Mouse (Mus musculus): ENCODE results near the gene Rpp25l. TPM values are rescaled to one million over a fixed set of nuclear protein-coding genes. Genes with fewer than 3 reads are reported as not detected.
"Not testable (repeated sequence)": the region's sequence is repeated elsewhere in the genome, so short reads cannot be mapped to it uniquely, and the experiment has no call there.

Gene Rpp25l
- total and polyA plus RNA-seq, 3 experiments = 30.1 to 33.2 (median 32.3) TPM

DNA sequence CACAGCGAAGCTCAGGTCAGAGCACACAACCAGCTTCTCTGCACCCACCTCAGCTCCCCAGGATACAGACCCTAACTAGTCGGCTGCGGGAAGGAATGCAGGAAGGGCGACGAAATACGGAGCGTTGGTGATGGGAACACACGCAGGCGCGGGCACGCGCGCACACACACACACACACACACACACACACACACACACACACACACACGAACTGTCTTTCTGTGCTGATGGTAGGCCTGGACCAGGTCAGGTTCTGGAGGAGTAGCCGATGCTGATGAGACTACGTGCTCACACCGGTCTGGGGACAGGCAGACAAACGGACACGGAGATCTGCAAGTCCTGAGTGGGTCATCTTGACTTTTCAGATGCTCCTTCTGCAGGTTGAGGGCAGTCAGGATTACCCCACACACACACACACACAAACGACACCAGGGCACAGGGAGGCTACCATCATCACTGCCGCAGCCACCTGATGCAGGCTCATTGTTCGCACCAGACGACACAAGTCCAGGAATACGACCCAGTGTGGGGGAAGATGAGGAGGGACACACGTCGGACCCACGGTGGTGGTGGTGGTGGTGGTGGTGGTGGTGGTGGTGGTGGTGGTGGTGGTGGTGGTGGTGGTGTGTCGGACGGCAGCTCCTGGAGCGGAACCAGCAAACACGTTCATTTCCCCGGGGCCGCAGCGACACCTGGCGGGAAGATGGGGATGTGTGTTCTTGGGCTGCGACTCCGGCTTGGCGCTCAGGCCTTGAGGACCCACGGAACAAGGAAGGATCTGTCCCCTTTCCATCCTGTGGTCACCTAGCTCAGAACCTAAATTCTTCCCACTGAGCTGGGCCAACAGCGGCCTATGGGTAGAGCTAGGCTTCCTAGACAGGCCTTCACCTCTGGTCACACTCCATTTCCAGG, 16.1 kb downstream of the Rpp25l start, which contains the start of gene Cntfr:
Cntfr (minus strand) TSS at position 160 of the 912 bp plus-strand sequence.
- H3K4me3 ChIP-seq; H3K27me3 ChIP-seq (ENCODE audit: control insufficient read depth, insufficient read depth, low read length); H3K79me2 ChIP-seq (replicated peaks; ENCODE audit: control insufficient read depth, insufficient read depth, low read length); intact Hi-C loops (cut with DNase I); H3K27ac ChIP-seq; H3K4me1 ChIP-seq (ENCODE audit: control insufficient read depth, insufficient read depth, low read length); H3K9ac ChIP-seq (ENCODE audit: low read depth, low read length); H3K36me3 ChIP-seq (ENCODE audit: control insufficient read depth, insufficient read depth, low read length): not testable (repeated sequence)
- TF ChIP-seq CTCF (IDR thresholded peaks at IDR 0.05) = peak; percentile 68
- peak; percentile 82 to 90 for DNase-seq
- 10% methylated on average over 35 of the region's 40 CpGs for WGBS

- H3K27me3 ChIP-seq (ENCODE audit: control insufficient read depth, insufficient read depth, low read length); intact Hi-C loops (cut with DNase I); H3K4me1 ChIP-seq (ENCODE audit: control insufficient read depth, insufficient read depth, low read length); H3K36me3 ChIP-seq (ENCODE audit: control insufficient read depth, insufficient read depth, low read length); H3K27ac ChIP-seq; H3K4me3 ChIP-seq; H3K9ac ChIP-seq (ENCODE audit: low read depth, low read length); DNase-seq; H3K79me2 ChIP-seq (replicated peaks; ENCODE audit: control insufficient read depth, insufficient read depth, low read length): not testable (repeated sequence)
- WGBS = 22% methylated on average over 14 of the region's 15 CpGs
Observed at GRCm38 (mm10) chr4:41696452-41696851, 16.9 kb downstream of the Rpp25l start.

DNA sequence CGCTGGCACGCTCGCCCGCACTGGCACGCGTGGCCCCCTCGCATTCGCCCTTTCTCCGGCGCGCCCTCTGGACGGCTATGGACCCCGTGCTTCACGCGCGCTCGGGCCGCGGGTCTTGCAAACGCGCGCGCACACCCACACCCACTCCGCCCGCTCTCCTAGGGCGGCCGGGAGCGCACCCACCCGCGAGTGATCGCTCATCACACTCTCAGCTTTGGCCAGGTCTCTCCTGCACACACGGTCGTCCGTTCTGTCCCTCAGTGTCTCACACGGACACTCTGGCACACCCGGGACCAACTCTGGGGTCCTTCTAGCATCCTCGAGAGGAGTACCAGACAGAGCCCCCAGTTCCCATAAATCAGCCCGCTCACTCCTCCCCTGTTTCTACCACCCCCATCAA, 17.5 kb downstream of the Rpp25l start:
- intact Hi-C loops (cut with DNase I); H3K27ac ChIP-seq; H3K9ac ChIP-seq (ENCODE audit: low read depth, low read length); DNase-seq; H3K4me1 ChIP-seq (ENCODE audit: control insufficient read depth, insufficient read depth, low read length); H3K36me3 ChIP-seq (ENCODE audit: control insufficient read depth, insufficient read depth, low read length); H3K4me3 ChIP-seq; H3K27me3 ChIP-seq (ENCODE audit: control insufficient read depth, insufficient read depth, low read length); H3K79me2 ChIP-seq (replicated peaks; ENCODE audit: control insufficient read depth, insufficient read depth, low read length): not testable (repeated sequence)
- WGBS = 12% methylated on average over 17 of the region's 38 CpGs

- H3K27me3 ChIP-seq (ENCODE audit: control insufficient read depth, insufficient read depth, low read length); DNase-seq; H3K79me2 ChIP-seq (replicated peaks; ENCODE audit: control insufficient read depth, insufficient read depth, low read length); H3K36me3 ChIP-seq (ENCODE audit: control insufficient read depth, insufficient read depth, low read length); H3K27ac ChIP-seq; H3K4me1 ChIP-seq (ENCODE audit: control insufficient read depth, insufficient read depth, low read length); H3K9ac ChIP-seq (ENCODE audit: low read depth, low read length); intact Hi-C loops (cut with DNase I); H3K4me3 ChIP-seq: not testable (repeated sequence)
- 31% methylated on average over 4 of the region's 4 CpGs for WGBS
Observed at GRCm38 (mm10) chr4:41693511-41693910, 19.8 kb downstream of the Rpp25l start.

DNA sequence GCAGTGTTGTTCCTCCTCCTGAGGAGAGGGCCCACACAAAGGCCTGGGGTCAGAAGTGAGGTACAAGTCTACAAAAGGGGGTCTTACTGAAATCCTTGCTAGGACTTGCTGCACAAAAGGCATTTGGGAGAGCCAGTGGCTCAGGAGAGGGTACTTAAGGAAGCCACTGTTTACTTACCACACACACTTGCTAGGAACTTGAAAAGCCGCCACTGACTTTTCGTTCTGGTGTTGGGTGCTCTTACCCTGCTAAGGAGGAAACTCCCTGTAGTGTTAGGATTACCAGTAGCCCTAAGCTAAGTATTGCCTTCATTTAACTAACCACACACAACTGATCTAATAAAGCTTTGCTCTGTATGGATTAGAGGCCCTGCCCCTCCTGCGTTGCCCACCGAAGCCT, 23.3 kb downstream of the Rpp25l start:
- H3K4me1 ChIP-seq (ENCODE audit: control insufficient read depth, insufficient read depth, low read length); H3K79me2 ChIP-seq (replicated peaks; ENCODE audit: control insufficient read depth, insufficient read depth, low read length); H3K4me3 ChIP-seq; H3K36me3 ChIP-seq (ENCODE audit: control insufficient read depth, insufficient read depth, low read length); H3K9ac ChIP-seq (ENCODE audit: low read depth, low read length); DNase-seq; H3K27me3 ChIP-seq (ENCODE audit: control insufficient read depth, insufficient read depth, low read length); intact Hi-C loops (cut with DNase I); H3K27ac ChIP-seq: not testable (repeated sequence)
- no CpG with 5 or more reads among the region's 4 CpGs for WGBS

DNA sequence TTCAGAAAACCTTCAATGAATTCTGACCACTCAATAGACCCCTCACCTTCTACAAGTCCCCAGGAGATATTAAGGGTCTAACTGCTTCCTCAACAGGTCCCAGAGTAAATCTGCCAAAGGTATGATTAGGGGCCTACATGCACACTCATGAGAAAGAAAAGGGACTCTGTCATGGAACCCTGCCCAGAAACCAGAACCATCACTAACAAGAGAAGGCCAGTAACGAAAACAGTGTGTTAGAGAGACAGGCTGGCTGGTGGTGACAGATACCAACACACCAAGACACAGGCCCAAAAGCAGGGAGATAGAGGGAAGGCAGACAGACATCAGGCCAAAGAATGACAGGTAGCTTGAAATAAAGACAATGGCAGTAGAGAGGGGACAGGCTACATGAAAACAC, 24.8 kb downstream of the Rpp25l start:
- H3K36me3 ChIP-seq (ENCODE audit: control insufficient read depth, insufficient read depth, low read length); H3K4me3 ChIP-seq; H3K27ac ChIP-seq; H3K4me1 ChIP-seq (ENCODE audit: control insufficient read depth, insufficient read depth, low read length); intact Hi-C loops (cut with DNase I); H3K79me2 ChIP-seq (replicated peaks; ENCODE audit: control insufficient read depth, insufficient read depth, low read length); DNase-seq; H3K27me3 ChIP-seq (ENCODE audit: control insufficient read depth, insufficient read depth, low read length); H3K9ac ChIP-seq (ENCODE audit: low read depth, low read length): not testable (repeated sequence)
- 64% methylated on average over 1 of the region's 1 CpGs for WGBS

DNA sequence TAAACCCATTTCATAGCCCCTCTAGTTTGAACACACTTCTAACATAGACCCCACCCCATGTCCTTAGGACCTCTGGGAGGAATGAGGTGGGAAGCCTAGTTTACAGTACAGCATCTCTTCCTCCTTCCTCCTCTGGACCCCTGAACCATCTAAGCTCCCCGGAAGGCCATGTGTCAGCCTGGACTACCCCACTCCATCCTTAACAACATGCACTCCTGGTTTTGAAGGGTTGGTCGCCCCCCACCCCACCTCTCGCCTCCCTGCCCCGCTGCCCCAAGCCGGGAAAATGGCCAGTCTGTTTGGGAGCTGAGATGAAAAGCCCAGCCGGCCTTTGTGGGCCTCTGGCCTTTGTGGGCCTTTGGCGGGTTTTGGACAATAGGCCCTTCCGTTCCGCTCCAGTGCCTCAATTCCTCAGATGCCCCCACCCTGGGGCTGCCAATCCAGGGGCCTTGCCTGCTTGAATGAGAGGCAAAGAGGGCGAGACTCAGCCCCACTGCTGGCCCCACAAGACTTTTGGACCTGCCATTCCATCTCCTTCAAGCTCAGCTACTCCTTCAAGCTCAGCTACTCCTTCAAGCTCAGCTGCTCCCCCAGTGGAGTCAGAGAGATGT, 27.3 kb downstream of the Rpp25l start:
- DNase-seq; H3K27ac ChIP-seq; H3K79me2 ChIP-seq (replicated peaks; ENCODE audit: control insufficient read depth, insufficient read depth, low read length); H3K4me3 ChIP-seq; intact Hi-C loops (cut with DNase I); H3K4me1 ChIP-seq (ENCODE audit: control insufficient read depth, insufficient read depth, low read length); H3K36me3 ChIP-seq (ENCODE audit: control insufficient read depth, insufficient read depth, low read length); H3K27me3 ChIP-seq (ENCODE audit: control insufficient read depth, insufficient read depth, low read length); H3K9ac ChIP-seq (ENCODE audit: low read depth, low read length): not testable (repeated sequence)
- 71% methylated on average over 9 of the region's 10 CpGs for WGBS

DNA sequence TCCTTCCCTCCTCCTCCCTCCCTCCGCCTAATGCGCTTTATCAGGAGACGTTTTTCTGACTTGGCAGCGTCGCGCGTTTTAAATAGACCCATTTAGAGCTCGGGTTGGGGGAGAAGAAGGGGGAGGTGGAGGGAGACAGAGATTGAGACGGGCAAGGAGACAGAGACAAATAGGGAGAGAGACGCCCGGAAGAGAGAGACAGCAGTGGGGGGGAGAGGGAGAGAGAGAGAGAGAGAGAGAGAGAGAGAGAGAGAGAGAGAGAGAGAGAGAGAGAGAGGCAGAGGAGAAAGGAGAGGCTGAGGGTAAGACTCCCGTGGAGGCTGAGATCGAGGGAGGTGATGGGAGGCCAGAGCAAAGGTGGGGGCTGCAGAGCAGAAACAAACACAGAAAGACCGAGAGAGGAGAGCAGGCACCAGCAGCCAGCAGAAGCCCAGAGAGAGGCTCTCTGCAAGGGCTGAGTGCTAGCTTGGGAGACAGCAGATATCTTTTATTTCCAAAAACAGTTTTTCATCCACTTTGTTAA, 28.3 kb downstream of the Rpp25l start:
- WGBS = 6% methylated on average over 14 of the region's 14 CpGs
- H3K9ac ChIP-seq (ENCODE audit: low read depth, low read length); H3K27me3 ChIP-seq (ENCODE audit: control insufficient read depth, insufficient read depth, low read length); H3K79me2 ChIP-seq (replicated peaks; ENCODE audit: control insufficient read depth, insufficient read depth, low read length); H3K27ac ChIP-seq; H3K36me3 ChIP-seq (ENCODE audit: control insufficient read depth, insufficient read depth, low read length); H3K4me1 ChIP-seq (ENCODE audit: control insufficient read depth, insufficient read depth, low read length); intact Hi-C loops (cut with DNase I); DNase-seq; H3K4me3 ChIP-seq: not testable (repeated sequence)

- H3K4me3 ChIP-seq; DNase-seq; intact Hi-C loops (cut with DNase I); H3K36me3 ChIP-seq (ENCODE audit: control insufficient read depth, insufficient read depth, low read length); H3K27ac ChIP-seq; H3K79me2 ChIP-seq (replicated peaks; ENCODE audit: control insufficient read depth, insufficient read depth, low read length); H3K27me3 ChIP-seq (ENCODE audit: control insufficient read depth, insufficient read depth, low read length); H3K9ac ChIP-seq (ENCODE audit: low read depth, low read length); H3K4me1 ChIP-seq (ENCODE audit: control insufficient read depth, insufficient read depth, low read length): not testable (repeated sequence)
- WGBS = 6% methylated on average over 24 of the region's 27 CpGs
Observed at GRCm38 (mm10) chr4:41684131-41684930, 29.0 kb downstream of the Rpp25l start.
